ENCODE assay signal across 8 mouse cellular contexts in genomic region chr16:11066029-11066832, GRCm38 (mm10). TPM values are rescaled to one million over a fixed set of nuclear protein-coding genes. Genes with fewer than 3 reads are reported as not detected.
DNase-seq lines count a peak whose midpoint lies in the region; ATAC-seq and TF ChIP-seq lines count a peak whose summit lies in the region.

Gene Litaf (minus strand): TSS chr16:11066157.

- no peak for TF ChIP-seq EP300 in lung, postnatal 0 days (IDR thresholded peaks at IDR 0.05)

- WGBS in hindbrain, embryonic 10.5 days, result under 1% methylated on average over 78 of the region's 78 CpGs
- 2% methylated on average over 63 of the region's 78 CpGs for WGBS in lung, postnatal 0 days

- peak within 1 kb of the TSS; percentile 98 for H3K27ac ChIP-seq in hindbrain, embryonic 10.5 days
- H3K27ac ChIP-seq in lung, postnatal 0 days (ENCODE audit: low read length), result peak within 1 kb of the TSS; percentile 93

- peak within 1 kb of the TSS; percentile 75 for H3K4me3 ChIP-seq in hindbrain, embryonic 10.5 days
- H3K4me3 ChIP-seq in lung, postnatal 0 days (ENCODE audit: low read depth, low read length), result peak within 1 kb of the TSS; percentile 79

- TF ChIP-seq CTCF in lung, postnatal 0 days (IDR thresholded peaks at IDR 0.05), result peak; percentile 58

- H3K9ac ChIP-seq in lung, postnatal 0 days (replicated peaks; ENCODE audit: low read depth), result peak within 1 kb of the TSS; percentile 81

- H3K36me3 ChIP-seq in hindbrain, embryonic 10.5 days, result peaks cover 20% of the 10 kb centered on the region
- no peaks in the 10 kb centered on the region for H3K36me3 ChIP-seq in lung, postnatal 0 days (ENCODE audit: insufficient read depth, low read length)

- H3K4me1 ChIP-seq in hindbrain, embryonic 10.5 days (replicated peaks), result peaks cover 77% of the 10 kb centered on the region
- H3K4me1 ChIP-seq in lung, postnatal 0 days (ENCODE audit: insufficient read depth, low read depth, low read length), result peaks cover 43% of the 10 kb centered on the region

- H3K27me3 ChIP-seq in hindbrain, embryonic 10.5 days (ENCODE audit: insufficient read depth, poor library complexity, severe bottlenecking), result no peaks in the 10 kb centered on the region
- H3K27me3 ChIP-seq in lung, postnatal 0 days (replicated peaks; ENCODE audit: insufficient read depth, low read length), result no peaks in the 10 kb centered on the region

- peak; percentile 91 for ATAC-seq in frontal cortex, adult (ENCODE audit: low TSS enrichment)
- peak; percentile 98 for ATAC-seq in lung, postnatal 0 days

- peak within 1 kb of the TSS; percentile 92 for H3K4me2 ChIP-seq in lung, postnatal 0 days (replicated peaks; ENCODE audit: low read depth, low read length)

- H3K9me3 ChIP-seq in hindbrain, embryonic 10.5 days, result no peaks in the 10 kb centered on the region
- H3K9me3 ChIP-seq in lung, postnatal 0 days (ENCODE audit: low read length), result no peaks in the 10 kb centered on the region

- DNase-seq in MN1 (ENCODE audit: low spot score), result peak; percentile 99
- DNase-seq in cerebellum, adult 9-10 months, result peak; percentile 97
- DNase-seq in hindbrain, embryonic 10.5 days (ENCODE audit: low spot score), result peak; percentile 99
- DNase-seq in layer of hippocampus, adult 9-11 months, result peak; percentile 98
- DNase-seq in lung, postnatal 0 days (ENCODE audit: low spot score), result peak; percentile 99
- peak; percentile 96 for DNase-seq in ovary, postnatal 14 days (ENCODE audit: low spot score)
- DNase-seq in thymus, postnatal 14 days, result peak; percentile 99

RNA-seq across cellular contexts. Expression of gene Litaf, which starts in this region (rescaled TPM):
- 88.8 and 127 TPM in 2 replicates for polyA plus RNA-seq in hindbrain, embryonic 10.5 days (2016; fragmentation: Nextera tagmentation; extraction: Ambion mirVana)
- 106 and 118 TPM in 2 replicates for polyA plus RNA-seq in lung, postnatal 0 days (2015; fragmentation: Nextera tagmentation; extraction: Ambion mirVana)

Comparison
In these comparisons a context has a peak if more than half of its experiments do, and no peak if none do; other contexts are left out.
1. Peak in every context shown above with its lines: DNase-seq, ATAC-seq, H3K4me3 ChIP-seq and H3K27ac ChIP-seq.